Mouse (Mus musculus) gastrocnemius, postnatal 10 days (tissue): ENCODE data around the gene Gabrb2. TPM values are rescaled to one million over a fixed set of nuclear protein-coding genes. Genes with fewer than 3 reads are reported as not detected.

Experiments
- DNase-seq: peaks from one replicate; pipeline ENCODE4 v3.0.0; 2021; ENCODE audit warnings: mixed read lengths
- long read RNA-seq, 2 experiments: library from polyadenylated mRNA; stranded (forward); transcript quantifications; one replicate each; pipeline ENCODE4 v2.0.0; 2021
- total RNA-seq, 2 experiments: library from RNA; stranded (reverse); gene quantifications; 2 replicates each; pipeline ENCODE4 v1.2.3; 2021

The Gabrb2 gene
- total RNA-seq, result 1 to 10 TPM; 1.3 to 1.5 TPM
- long read RNA-seq, experiment 1, partial matches to known transcripts, result 0 of 1 reads
- long read RNA-seq, experiment 1, other reads (novel, unspliced or antisense), result 1 of 1 reads
- long read RNA-seq, experiment 2, result 0 reads

GRCm38 (mm10) chr11:42418996-42419782, at the start of gene Gabrb2:
Gene Gabrb2 (plus strand): TSS chr11:42419757.
- no peak for DNase-seq

- DNase-seq, result no peak
Measured at GRCm38 (mm10) chr11:42378983-42379382, 40.6 kb upstream of the Gabrb2 start.

DNA sequence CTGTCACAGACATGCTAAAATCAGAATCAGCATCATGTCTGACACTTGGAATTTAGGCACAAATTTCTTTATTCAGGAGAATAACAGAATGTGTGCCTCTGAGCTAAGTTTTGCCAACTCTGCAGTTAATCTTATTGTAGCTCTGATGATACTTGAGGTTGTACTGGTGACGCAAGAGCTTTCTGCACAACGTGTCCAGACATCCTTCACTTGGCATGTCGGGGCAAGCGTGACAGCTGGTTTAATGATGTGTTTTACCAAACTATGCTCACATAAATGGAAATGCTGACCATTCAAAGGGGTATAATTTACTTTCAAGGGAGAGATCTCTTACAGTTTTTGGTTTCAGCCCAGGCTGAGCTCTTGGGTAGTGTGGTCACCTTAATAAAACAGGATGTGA, 33.1 kb upstream of the Gabrb2 start:
- no peak for DNase-seq

- no peak for DNase-seq
Measured at GRCm38 (mm10) chr11:42390682-42391290, 28.8 kb upstream of the Gabrb2 start.

DNA sequence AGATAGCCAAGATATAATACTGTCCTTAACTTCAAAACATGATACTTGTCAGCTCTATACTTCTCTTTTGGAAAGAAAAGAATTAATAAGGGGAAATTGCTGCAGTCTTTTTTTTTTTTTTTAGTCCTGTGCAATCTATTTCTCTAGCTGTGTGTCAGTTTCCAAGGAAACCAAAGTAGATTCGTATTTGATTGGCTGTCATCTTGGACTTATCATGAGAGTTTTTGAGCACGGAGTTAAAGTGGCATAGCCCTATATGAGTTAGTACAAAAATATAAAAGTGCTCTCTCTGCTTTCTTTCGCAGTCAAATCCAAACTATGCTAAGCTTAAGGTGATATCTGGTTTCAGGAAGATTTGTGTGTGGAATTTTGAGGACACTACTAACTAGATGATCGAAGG, 26.1 kb upstream of the Gabrb2 start:
- DNase-seq, result no peak

DNA sequence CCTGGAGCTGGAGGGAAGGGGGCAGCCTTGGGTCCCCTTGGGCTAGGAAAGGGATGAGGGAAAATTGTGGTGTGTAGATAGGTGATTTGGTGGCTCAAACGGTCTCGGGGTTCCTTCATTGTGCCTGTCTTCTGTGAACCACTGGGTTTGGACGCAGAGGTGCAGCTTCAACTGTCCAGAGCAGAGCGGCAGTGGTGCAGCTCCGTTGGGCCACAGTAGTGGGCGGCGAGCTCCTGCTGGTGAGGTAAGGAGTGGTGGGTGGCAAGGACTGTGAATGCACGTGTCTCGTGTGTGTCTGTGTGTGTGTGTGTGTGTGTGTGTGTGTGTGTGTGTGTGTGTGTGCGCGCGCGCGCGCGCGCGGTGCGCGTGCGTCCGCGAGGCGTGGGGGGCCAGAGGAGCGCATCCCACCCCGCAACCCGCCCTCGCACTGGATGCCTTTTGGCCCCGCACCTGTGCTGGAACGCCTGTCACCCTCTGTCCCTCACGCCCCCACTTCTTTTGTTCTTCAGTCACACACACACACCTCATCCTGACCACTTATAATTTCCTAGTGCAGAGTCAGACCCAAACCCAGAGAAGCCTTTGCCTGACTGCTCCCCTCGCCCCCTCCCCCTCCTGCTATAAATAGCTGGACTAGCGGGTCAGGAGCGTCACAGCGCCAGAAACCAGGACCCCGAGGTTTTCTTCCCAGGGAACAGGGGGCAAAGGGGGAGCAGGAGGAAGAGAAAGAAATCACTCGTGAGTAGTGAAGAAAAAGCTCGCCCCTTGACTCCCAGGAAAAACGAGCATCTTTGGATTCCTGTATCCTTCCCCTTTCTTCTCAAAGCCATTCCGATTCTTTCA, 455 bp downstream of the Gabrb2 start:
- DNase-seq, result no peak

- DNase-seq, result peak; percentile 31
Measured at GRCm38 (mm10) chr11:42420634-42421470, 1.3 kb downstream of the Gabrb2 start.

- peak; percentile 34 for DNase-seq
Measured at GRCm38 (mm10) chr11:42423231-42423630, 3.7 kb downstream of the Gabrb2 start.

- no peak for DNase-seq
Measured at GRCm38 (mm10) chr11:42431495-42431894, 11.9 kb downstream of the Gabrb2 start.

DNA sequence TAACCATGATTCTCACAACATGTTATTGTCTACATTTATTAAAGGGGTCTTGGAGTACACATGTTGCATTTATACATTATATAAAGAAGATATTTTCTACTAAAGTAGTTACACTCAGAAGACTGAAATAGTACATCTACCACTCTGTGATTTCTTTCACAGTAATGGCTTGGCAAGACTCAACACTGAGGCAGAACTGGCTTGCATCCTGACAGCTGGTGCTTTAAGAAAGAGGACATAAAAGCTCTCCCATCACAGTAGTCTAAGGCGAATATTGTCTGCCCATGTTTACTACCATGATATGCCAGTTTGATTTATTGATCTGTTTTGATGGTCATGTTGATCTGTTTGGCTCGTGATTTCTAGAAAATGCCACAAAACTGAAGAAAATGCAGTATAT, 19.4 kb downstream of the Gabrb2 start:
- DNase-seq, result no peak

DNA sequence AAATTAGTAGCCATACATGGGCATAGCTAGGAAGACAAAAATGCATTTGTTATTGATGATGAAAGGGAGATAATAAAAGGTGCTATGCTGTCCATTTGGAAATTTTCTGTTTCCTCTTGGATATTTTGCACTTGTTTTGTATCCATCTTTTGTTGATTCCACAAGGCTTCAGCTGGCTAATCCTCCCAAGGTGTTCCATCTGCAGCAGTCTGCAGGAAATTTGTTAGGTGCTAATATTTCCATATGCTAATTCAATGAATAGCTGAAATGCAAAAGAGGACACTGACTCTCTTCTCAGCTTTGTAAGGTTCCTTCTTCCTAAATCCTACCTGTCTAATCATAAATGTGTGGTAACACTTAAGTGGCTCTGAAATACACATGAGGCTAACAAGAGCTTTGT, 24.1 kb downstream of the Gabrb2 start:
- DNase-seq, result no peak

DNA sequence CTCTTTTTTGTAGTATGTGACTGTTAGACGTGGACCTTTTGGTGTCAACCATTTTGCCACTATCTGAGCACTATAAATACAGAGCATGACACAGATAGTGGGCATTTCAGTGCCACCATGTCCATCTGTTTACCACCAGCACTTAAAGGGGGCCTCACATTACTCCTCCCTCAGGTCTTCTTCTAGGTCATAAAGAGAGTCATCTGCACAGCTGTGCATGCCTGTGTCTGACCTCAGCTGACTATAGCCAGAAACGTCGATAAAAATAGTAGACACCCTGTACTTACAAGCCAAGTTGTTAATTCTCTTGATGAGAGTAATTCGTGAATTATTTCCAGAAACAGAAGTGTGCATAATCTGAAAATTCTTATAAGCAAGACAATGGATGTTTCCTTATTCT, 29.4 kb downstream of the Gabrb2 start:
- DNase-seq, result no peak

DNA sequence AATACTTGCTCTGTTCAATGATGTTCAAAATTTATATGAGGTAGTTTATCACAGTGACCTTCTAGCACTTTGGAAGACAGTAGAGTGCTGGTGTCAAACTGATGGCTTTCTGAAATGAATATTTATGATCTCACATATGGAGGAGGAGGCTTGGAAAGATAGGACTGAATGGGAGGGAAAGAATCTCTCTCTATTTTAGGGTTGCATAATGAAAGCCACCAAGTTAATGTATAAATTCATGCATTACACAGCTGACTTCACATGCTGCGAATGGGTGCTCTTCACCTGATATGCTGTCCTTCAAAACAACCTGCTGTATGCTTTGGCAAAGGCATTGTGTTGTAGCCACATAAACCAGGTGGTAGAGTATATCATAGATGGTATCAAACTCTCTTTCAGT, 44.6 kb downstream of the Gabrb2 start:
- DNase-seq, result no peak

DNA sequence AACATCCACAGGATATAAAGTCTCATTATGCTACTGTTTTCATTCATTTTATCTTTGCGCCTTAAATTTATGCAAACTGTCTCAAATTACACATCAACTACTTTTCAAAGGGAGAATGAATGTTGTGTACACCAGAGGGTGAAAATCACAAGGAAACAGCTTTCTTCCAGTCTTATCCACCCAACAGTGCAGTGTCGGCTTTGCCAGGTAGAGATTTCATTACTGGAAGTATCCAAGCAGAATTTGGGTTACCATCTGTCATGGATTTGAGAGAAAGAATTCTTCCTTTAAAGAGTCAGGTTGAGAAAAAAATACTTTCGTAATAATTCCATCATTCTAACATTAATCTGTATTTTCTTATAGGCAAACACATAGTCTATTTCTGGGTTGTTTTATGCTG, 48.8 kb downstream of the Gabrb2 start:
- DNase-seq, result no peak

DNA sequence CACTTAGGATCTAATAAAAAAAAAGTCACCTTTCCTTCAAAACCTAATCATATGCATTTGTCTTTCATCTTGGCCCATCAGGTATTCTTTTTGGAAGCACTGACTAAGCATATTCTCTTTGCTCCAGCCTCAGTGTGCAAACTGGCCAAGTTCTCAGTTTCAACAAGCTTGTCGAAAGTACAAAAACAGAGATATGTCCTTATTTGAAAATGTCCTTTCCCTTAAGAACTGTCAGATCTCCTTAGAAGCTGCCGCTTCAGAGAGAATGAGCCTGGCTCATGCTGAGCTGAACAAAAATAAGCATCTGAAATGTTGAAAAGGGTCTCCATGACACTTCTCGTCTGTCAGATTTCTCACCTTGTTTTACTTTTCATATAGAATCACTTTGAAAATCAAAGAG, 55.0 kb downstream of the Gabrb2 start:
- DNase-seq, result no peak

DNA sequence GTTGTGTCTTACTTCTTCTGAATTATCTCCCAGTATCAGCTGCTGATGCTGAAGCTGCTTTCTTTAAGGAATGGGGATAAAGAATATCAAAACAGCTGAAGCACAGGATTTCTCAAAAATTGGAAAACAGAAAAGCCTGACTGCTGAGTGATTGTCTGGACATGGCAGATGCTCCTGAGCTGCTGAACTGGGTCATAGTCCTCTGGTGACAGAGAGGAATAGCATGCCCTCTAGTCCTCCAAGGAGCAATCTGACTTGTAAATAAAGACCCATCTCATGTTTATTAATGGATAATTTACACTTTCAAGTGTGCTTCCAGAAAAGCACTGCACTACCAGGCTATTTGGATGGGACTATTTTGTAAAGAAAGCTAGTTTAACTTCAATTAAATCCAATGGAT, 68.1 kb downstream of the Gabrb2 start:
- no peak for DNase-seq

GRCm38 (mm10) chr11:42501166-42501565, 81.6 kb downstream of the Gabrb2 start:
- DNase-seq, result no peak

GRCm38 (mm10) chr11:42505436-42505835, 85.9 kb downstream of the Gabrb2 start:
- no peak for DNase-seq

DNA sequence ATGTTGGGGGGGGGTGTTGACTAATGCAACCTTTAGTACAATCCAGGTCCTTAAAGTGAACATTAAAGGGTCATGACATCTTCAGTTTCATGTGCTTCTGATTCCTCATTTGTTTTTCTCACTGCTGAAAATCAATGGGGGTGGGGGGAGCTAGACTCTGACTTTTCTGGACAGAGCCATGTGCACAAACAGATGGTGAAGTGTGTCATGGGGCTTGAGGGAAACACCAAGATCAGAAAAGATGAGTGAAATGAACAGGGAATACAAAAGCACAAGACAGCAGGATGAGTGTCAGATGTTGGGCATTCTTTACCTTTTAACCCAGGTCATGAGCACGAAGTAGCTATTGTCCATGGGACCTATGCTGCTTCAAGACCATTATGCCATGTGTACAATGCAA, 86.4 kb downstream of the Gabrb2 start:
- DNase-seq, result no peak

DNA sequence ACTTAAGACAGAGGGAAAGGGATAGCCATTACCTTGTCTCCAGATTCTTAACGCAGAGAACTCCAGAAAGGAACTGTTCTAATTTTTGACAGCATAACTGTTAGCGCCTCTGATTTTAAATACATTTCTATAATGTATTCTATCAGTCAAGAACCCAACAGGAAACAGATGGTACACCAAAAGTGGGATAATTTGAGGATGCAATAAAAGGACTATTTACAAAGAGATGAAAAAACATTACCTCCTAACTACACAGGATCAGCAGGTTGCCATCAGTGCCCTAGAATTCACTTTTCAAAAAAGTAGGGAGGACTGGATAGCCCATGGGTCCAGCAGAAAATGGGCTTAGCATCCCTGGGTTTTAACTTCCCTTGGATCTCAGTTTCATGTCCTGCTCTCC, 102.4 kb downstream of the Gabrb2 start:
- DNase-seq, result no peak

GRCm38 (mm10) chr11:42528226-42528881, 108.8 kb downstream of the Gabrb2 start:
- DNase-seq, result no peak
